Mouse (Mus musculus): Measurements from ENCODE around the gene H2-K1. TPM values are rescaled to one million over a fixed set of nuclear protein-coding genes. Genes with fewer than 3 reads are reported as not detected.
A peak's percentile ranks its signal among the peaks of the same experiment; 100 is the strongest.
"Not testable (repeated sequence)": the region's sequence is repeated elsewhere in the genome, so short reads cannot be mapped to it uniquely, and the experiment has no call there.

The H2-K1 gene
- total RNA-seq, 1 experiment = 69.5 TPM

GRCm38 (mm10) chr17:34010156-34010555 is 10.0 kb upstream of the H2-K1 start:
- H3K4me1 ChIP-seq (ENCODE audit: control insufficient read depth in 2 of 2, insufficient read depth in 2 of 2, low read length in 2 of 2, poor library complexity in 1 of 2) = no peaks in the 10 kb centered on the region
- H3K27ac ChIP-seq (ENCODE audit: insufficient read depth, low read depth, low read length, poor library complexity, severe bottlenecking) = no peak overlapping the region
- H3K4me3 ChIP-seq (ENCODE audit: insufficient read depth in 1 of 2, low read depth in 1 of 2, low read length in 2 of 2, poor library complexity in 1 of 2, severe bottlenecking in 1 of 2) = no peak overlapping the region
- no peak for TF ChIP-seq CHD2 (IDR thresholded peaks at IDR 0.05; ENCODE audit: low read depth, low read length)
- no peak for TF ChIP-seq HCFC1 (IDR thresholded peaks at IDR 0.05; ENCODE audit: borderline replicate concordance, insufficient read depth, low read length)
- TF ChIP-seq ZNF384 (IDR thresholded peaks at IDR 0.05; ENCODE audit: low read depth, low read length) = no peak
- TF ChIP-seq ZC3H11A (IDR thresholded peaks at IDR 0.05; ENCODE audit: borderline replicate concordance, low read depth, low read length) = no peak
- no peak for TF ChIP-seq MAFK (IDR thresholded peaks at IDR 0.05; ENCODE audit: insufficient read depth, low read depth, low read length)
- H3K9me3 ChIP-seq (ENCODE audit: control insufficient read depth, insufficient read depth, low read depth, low read length) = no peaks in the 10 kb centered on the region
- no peak overlapping the region for H3K9ac ChIP-seq (ENCODE audit: insufficient read depth, low read depth, low read length, poor library complexity, severe bottlenecking)
- in situ Hi-C loops (cut with MboI; ENCODE audit: low sequenced_read_pairs in 2 of 2, unreplicated experiment in 2 of 2) = no loop called here
- 0 out of 2 replicates have a peak, but pooled peaks cover 2% of the 10 kb centered on the region for H3K36me3 ChIP-seq (ENCODE audit: control insufficient read depth, insufficient read depth, low read length, poor library complexity, severe bottlenecking)
- DNase-seq (ENCODE audit: low read depth, low spot score) = no peak

- Histone ChIP-seq H3K9ac (ENCODE audit: insufficient read depth, low read depth, low read length, poor library complexity, severe bottlenecking) (no peak overlapping the region), H3K9me3 (ENCODE audit: control insufficient read depth, insufficient read depth, low read depth, low read length) (no peaks in the 10 kb centered on the region), H3K36me3 (ENCODE audit: control insufficient read depth, insufficient read depth, low read length, poor library complexity, severe bottlenecking) (no peaks in the 10 kb centered on the region), H3K4me1 (ENCODE audit: control insufficient read depth in 2 of 2, insufficient read depth in 2 of 2, low read length in 2 of 2, poor library complexity in 1 of 2) (no peaks in the 10 kb centered on the region), H3K27ac (ENCODE audit: insufficient read depth, low read depth, low read length, poor library complexity, severe bottlenecking) (no peak overlapping the region), H3K4me3 (ENCODE audit: insufficient read depth in 1 of 2, low read depth in 1 of 2, low read length in 2 of 2, poor library complexity in 1 of 2, severe bottlenecking in 1 of 2) (no peak overlapping the region)
- in situ Hi-C loops (cut with MboI; ENCODE audit: low sequenced_read_pairs in 2 of 2, unreplicated experiment in 2 of 2) = no loop called here
- DNase-seq (ENCODE audit: low read depth, low spot score) = no peak
- no peak for TF ChIP-seq MAFK (IDR thresholded peaks at IDR 0.05; ENCODE audit: insufficient read depth, low read depth, low read length)
- TF ChIP-seq CHD2 (IDR thresholded peaks at IDR 0.05; ENCODE audit: low read depth, low read length) = no peak
- TF ChIP-seq ZNF384 (IDR thresholded peaks at IDR 0.05; ENCODE audit: low read depth, low read length) = no peak
- no peak for TF ChIP-seq HCFC1 (IDR thresholded peaks at IDR 0.05; ENCODE audit: borderline replicate concordance, insufficient read depth, low read length)
- TF ChIP-seq ZC3H11A (IDR thresholded peaks at IDR 0.05; ENCODE audit: borderline replicate concordance, low read depth, low read length) = no peak
Measured at GRCm38 (mm10) chr17:34006570-34006969, 6.4 kb upstream of the H2-K1 start.

GRCm38 (mm10) chr17:34003426-34003825 is 3.3 kb upstream of the H2-K1 start:
- DNase-seq (ENCODE audit: low read depth, low spot score) = peak; percentile 47
- TF ChIP-seq HCFC1 (IDR thresholded peaks at IDR 0.05; ENCODE audit: borderline replicate concordance, insufficient read depth, low read length) (no peak), MAFK (IDR thresholded peaks at IDR 0.05; ENCODE audit: insufficient read depth, low read depth, low read length) (no peak), ZC3H11A (IDR thresholded peaks at IDR 0.05; ENCODE audit: borderline replicate concordance, low read depth, low read length) (no peak), CHD2 (IDR thresholded peaks at IDR 0.05; ENCODE audit: low read depth, low read length) (no peak), ZNF384 (IDR thresholded peaks at IDR 0.05; ENCODE audit: low read depth, low read length) (no peak)
- H3K36me3 ChIP-seq (ENCODE audit: control insufficient read depth, insufficient read depth, low read length, poor library complexity, severe bottlenecking) = no peaks in the 10 kb centered on the region
- in situ Hi-C loops (cut with MboI; ENCODE audit: low sequenced_read_pairs in 2 of 2, unreplicated experiment in 2 of 2) = no loop called here
- no peak overlapping the region for H3K9ac ChIP-seq (ENCODE audit: insufficient read depth, low read depth, low read length, poor library complexity, severe bottlenecking)
- H3K4me3 ChIP-seq (ENCODE audit: insufficient read depth in 1 of 2, low read depth in 1 of 2, low read length in 2 of 2, poor library complexity in 1 of 2, severe bottlenecking in 1 of 2) = peak overlapping the region in 1 of 2 experiments; percentile 15; a peak in 1 of 4 replicates
- no peaks in the 10 kb centered on the region for H3K9me3 ChIP-seq (ENCODE audit: control insufficient read depth, insufficient read depth, low read depth, low read length)
- no peaks in the 10 kb centered on the region for H3K4me1 ChIP-seq (ENCODE audit: control insufficient read depth in 2 of 2, insufficient read depth in 2 of 2, low read length in 2 of 2, poor library complexity in 1 of 2)
- no peak overlapping the region for H3K27ac ChIP-seq (ENCODE audit: insufficient read depth, low read depth, low read length, poor library complexity, severe bottlenecking)

GRCm38 (mm10) chr17:34000796-34001195 is 649 bp upstream of the H2-K1 start:
- H3K36me3 ChIP-seq (ENCODE audit: control insufficient read depth, insufficient read depth, low read length, poor library complexity, severe bottlenecking); H3K4me1 ChIP-seq (ENCODE audit: control insufficient read depth in 2 of 2, insufficient read depth in 2 of 2, low read length in 2 of 2, poor library complexity in 1 of 2); H3K4me3 ChIP-seq (ENCODE audit: insufficient read depth in 1 of 2, low read depth in 1 of 2, low read length in 2 of 2, poor library complexity in 1 of 2, severe bottlenecking in 1 of 2); H3K27ac ChIP-seq (ENCODE audit: insufficient read depth, low read depth, low read length, poor library complexity, severe bottlenecking); in situ Hi-C loops (cut with MboI; ENCODE audit: low sequenced_read_pairs in 2 of 2, unreplicated experiment in 2 of 2); H3K9ac ChIP-seq (ENCODE audit: insufficient read depth, low read depth, low read length, poor library complexity, severe bottlenecking); H3K9me3 ChIP-seq (ENCODE audit: control insufficient read depth, insufficient read depth, low read depth, low read length); DNase-seq (ENCODE audit: low read depth, low spot score): not testable (repeated sequence)

Data from ES-E14 (cell line).